ENCODE assay signal across 17 mouse cellular contexts in genomic region chr9:14632365-14633163, GRCm38 (mm10). TPM values are rescaled to one million over a fixed set of nuclear protein-coding genes. Genes with fewer than 3 reads are reported as not detected.
DNase-seq lines count a peak whose midpoint lies in the region; ATAC-seq and TF ChIP-seq lines count a peak whose summit lies in the region.
"Had no signal": no experiment of that assay in that cellular context is flagged by ENCODE, and none has a peak within 500 bp of the region (broad histone marks: within the 10 kb centered on the region; RNA-seq: fewer than 3 reads in every experiment).

No protein-coding gene starts in this region.

- no peak overlapping the region for H3K4me3 ChIP-seq in hindbrain, embryonic 12.5 days
- no peak overlapping the region for H3K4me3 ChIP-seq in hindbrain, embryonic 13.5 days
- no peak overlapping the region for H3K4me3 ChIP-seq in hindbrain, postnatal 0 days (ENCODE audit: low read length)
- 0 out of 2 replicates have a peak overlapping the region, but pooled peaks have one; percentile 3 for H3K4me3 ChIP-seq in midbrain, embryonic 16.5 days (ENCODE audit: low read depth, low read length)
- H3K4me3 ChIP-seq in forebrain, embryonic 12.5 days (replicated peaks), result no peak overlapping the region
- H3K4me3 ChIP-seq: heart, embryonic 13.5 days; liver, embryonic 15.5 days; megakaryocyte, embryonic 14.5 days had no signal

- H3K9ac ChIP-seq in hindbrain, embryonic 12.5 days, result no peak overlapping the region
- no peak overlapping the region for H3K9ac ChIP-seq in hindbrain, embryonic 13.5 days
- no peak overlapping the region for H3K9ac ChIP-seq in hindbrain, postnatal 0 days (replicated peaks; ENCODE audit: low read length)
- peak overlapping the region; percentile 18 for H3K9ac ChIP-seq in midbrain, embryonic 16.5 days (ENCODE audit: low read depth, low read length)
- no peak overlapping the region for H3K9ac ChIP-seq in forebrain, embryonic 12.5 days
- H3K9ac ChIP-seq: heart, embryonic 13.5 days; liver, embryonic 15.5 days had no signal

- TF ChIP-seq CTCF in hindbrain, postnatal 0 days (IDR thresholded peaks at IDR 0.05; ENCODE audit: low read depth), result no peak

- peaks cover 30% of the 10 kb centered on the region for H3K4me1 ChIP-seq in hindbrain, embryonic 12.5 days
- peaks cover 36% of the 10 kb centered on the region for H3K4me1 ChIP-seq in hindbrain, embryonic 13.5 days (replicated peaks)
- H3K4me1 ChIP-seq in hindbrain, postnatal 0 days (ENCODE audit: insufficient read depth, low read length), result peaks cover 8% of the 10 kb centered on the region; the same call in 1 of the 2 replicates
- H3K4me1 ChIP-seq in midbrain, embryonic 16.5 days (ENCODE audit: control insufficient read depth, insufficient read depth, low read length), result peaks cover 29% of the 10 kb centered on the region
- peaks cover 29% of the 10 kb centered on the region for H3K4me1 ChIP-seq in forebrain, embryonic 12.5 days
- H3K4me1 ChIP-seq: liver, embryonic 15.5 days; megakaryocyte, embryonic 14.5 days had no signal

- H3K9me3 ChIP-seq in hindbrain, embryonic 12.5 days (replicated peaks), result no peaks in the 10 kb centered on the region
- H3K9me3 ChIP-seq in hindbrain, embryonic 13.5 days, result no peaks in the 10 kb centered on the region
- H3K9me3 ChIP-seq in hindbrain, postnatal 0 days (ENCODE audit: low read length), result no peaks in the 10 kb centered on the region
- H3K9me3 ChIP-seq in midbrain, embryonic 16.5 days (replicated peaks; ENCODE audit: control insufficient read depth, low read length, poor library complexity, severe bottlenecking), result no peaks in the 10 kb centered on the region
- no peaks in the 10 kb centered on the region for H3K9me3 ChIP-seq in forebrain, embryonic 12.5 days
- H3K9me3 ChIP-seq: heart, embryonic 13.5 days; liver, embryonic 15.5 days had no signal

- intact Hi-C loops in left cerebral cortex, postnatal 36 days (cut with DNase I), result no loop called here

- no peaks in the 10 kb centered on the region for H3K36me3 ChIP-seq in hindbrain, embryonic 12.5 days
- no peaks in the 10 kb centered on the region for H3K36me3 ChIP-seq in hindbrain, embryonic 13.5 days
- H3K36me3 ChIP-seq in hindbrain, postnatal 0 days (ENCODE audit: insufficient read depth, low read length), result no peaks in the 10 kb centered on the region
- H3K36me3 ChIP-seq in midbrain, embryonic 16.5 days (ENCODE audit: control insufficient read depth, insufficient read depth, low read length), result no peaks in the 10 kb centered on the region
- H3K36me3 ChIP-seq in forebrain, embryonic 12.5 days (replicated peaks), result no peaks in the 10 kb centered on the region
- H3K36me3 ChIP-seq: heart, embryonic 13.5 days; liver, embryonic 15.5 days had no signal

- no peak overlapping the region for H3K4me2 ChIP-seq in hindbrain, embryonic 12.5 days (replicated peaks)
- H3K4me2 ChIP-seq in hindbrain, embryonic 13.5 days, result no peak overlapping the region
- peak overlapping the region; percentile 24; the same call in 1 of the 2 replicates for H3K4me2 ChIP-seq in hindbrain, postnatal 0 days (ENCODE audit: low read depth, low read length)
- H3K4me2 ChIP-seq in midbrain, embryonic 16.5 days (ENCODE audit: low read length), result peak overlapping the region; percentile 66
- no peak overlapping the region for H3K4me2 ChIP-seq in forebrain, embryonic 12.5 days
- H3K4me2 ChIP-seq: heart, embryonic 13.5 days; liver, embryonic 15.5 days had no signal

- WGBS in hindbrain, embryonic 12.5 days, result 41% methylated on average over 10 of the region's 10 CpGs
- WGBS in hindbrain, embryonic 13.5 days, result 37% methylated on average over 10 of the region's 10 CpGs
- WGBS in hindbrain, postnatal 0 days, result 32% methylated on average over 10 of the region's 10 CpGs
- WGBS in midbrain, embryonic 16.5 days, result 24% methylated on average over 10 of the region's 10 CpGs
- WGBS in forebrain, embryonic 12.5 days, result 49% methylated on average over 10 of the region's 10 CpGs

- peak; percentile 54 for ATAC-seq in hindbrain, embryonic 12.5 days (ENCODE audit: low FRiP score)
- ATAC-seq in hindbrain, embryonic 13.5 days (ENCODE audit: low FRiP score), result no peak
- ATAC-seq in hindbrain, postnatal 0 days, result no peak
- no peak for ATAC-seq in midbrain, embryonic 16.5 days
- ATAC-seq in forebrain, embryonic 12.5 days (ENCODE audit: low FRiP score), result no peak

- H3K27me3 ChIP-seq in hindbrain, embryonic 12.5 days, result peaks cover 22% of the 10 kb centered on the region
- peaks cover 20% of the 10 kb centered on the region for H3K27me3 ChIP-seq in hindbrain, embryonic 13.5 days
- H3K27me3 ChIP-seq in hindbrain, postnatal 0 days (ENCODE audit: insufficient read depth, low read length), result no peaks in the 10 kb centered on the region
- H3K27me3 ChIP-seq in midbrain, embryonic 16.5 days (ENCODE audit: control insufficient read depth, insufficient read depth, low read depth, low read length), result no peaks in the 10 kb centered on the region
- H3K27me3 ChIP-seq in forebrain, embryonic 12.5 days, result peaks cover 14% of the 10 kb centered on the region; the same call in 1 of the 2 replicates

- DNase-seq in NIH3T3 (ENCODE audit: low read depth), result peak; percentile 18
- DNase-seq in hindbrain, postnatal 0 days (ENCODE audit: low spot score), result no peak
- DNase-seq in cerebellum, postnatal 14 days, result no peak
- no peak for DNase-seq in left cerebral cortex, postnatal 36 days (ENCODE audit: low spot score in 2 of 2)
- DNase-seq: cerebellum, adult 11 months; cerebellum, postnatal 36 days; kidney, adult 11 months; lung, postnatal 10 days; spleen, adult 18-20 months had no signal

- H3K27ac ChIP-seq in hindbrain, embryonic 12.5 days, result no peak overlapping the region
- no peak overlapping the region for H3K27ac ChIP-seq in hindbrain, embryonic 13.5 days
- H3K27ac ChIP-seq in hindbrain, postnatal 0 days, result peak overlapping the region; percentile 12; the same call in 1 of the 2 replicates
- H3K27ac ChIP-seq in midbrain, embryonic 16.5 days (ENCODE audit: low read length), result no peak overlapping the region
- no peak overlapping the region for H3K27ac ChIP-seq in forebrain, embryonic 12.5 days
- H3K27ac ChIP-seq: heart, embryonic 13.5 days; liver, embryonic 15.5 days had no signal

RNA-seq across cellular contexts. Expression of gene Amotl1, which starts 12.3 kb away (rescaled TPM):
- 18.2 and 18.4 TPM in 2 replicates for polyA plus RNA-seq in hindbrain, embryonic 12.5 days (2016; fragmentation: Nextera tagmentation; extraction: Ambion mirVana)
- polyA plus RNA-seq in hindbrain, embryonic 13.5 days (2015; fragmentation: Nextera tagmentation; extraction: Ambion mirVana), result 8.8 and 10.4 TPM in 2 replicates
- 22.9 and 27.0 TPM in 2 replicates for total RNA-seq in hindbrain, postnatal 0 days (2014; rRNA removed)
- polyA plus RNA-seq in hindbrain, postnatal 0 days (2015; fragmentation: Nextera tagmentation; extraction: Ambion mirVana), result 4.2 and 4.4 TPM in 2 replicates
- polyA plus RNA-seq in midbrain, embryonic 16.5 days (2015; fragmentation: Nextera tagmentation; extraction: Ambion mirVana), result 8.3 and 9.1 TPM in 2 replicates
- 14.1 and 14.8 TPM in 2 replicates for polyA plus RNA-seq in forebrain, embryonic 12.5 days (2016; fragmentation: Nextera tagmentation; extraction: Ambion mirVana)
- 10 to 100 TPM; 14.6 to 16.9 TPM for total RNA-seq in left cerebral cortex, postnatal 36 days (2021)
- total RNA-seq: hematopoietic stem cell, adult 5-6 weeks had no signal

Comparison
In these comparisons a context has a peak if more than half of its experiments do, and no peak if none do; other contexts are left out.
1. H3K4me2 ChIP-seq: peak in hindbrain, postnatal 0 days (single experiment) and midbrain, embryonic 16.5 days (single experiment); none in hindbrain, embryonic 12.5 days (single experiment), hindbrain, embryonic 13.5 days (single experiment) and forebrain, embryonic 12.5 days (single experiment).